Mouse (Mus musculus) hindbrain, embryonic 12.5 days (tissue): ENCODE data around the gene Msx3. TPM values are rescaled to one million over a fixed set of nuclear protein-coding genes. Genes with fewer than 3 reads are reported as not detected.

Source experiments
- ATAC-seq: fragments of 200-750 bp; cut with Nextera tagmentation; 2 replicates; pipeline ENCODE4 v1.8.0; 2017; ENCODE audit warnings: moderate TSS enrichment; ENCODE audit not compliant: low FRiP score
- H3K27ac ChIP-seq: fragments of 300-500 bp; sonication (generic); 2 replicates; pipeline ENCODE4 v1.5.1; 2016; ENCODE audit warnings: mild to moderate bottlenecking
- H3K27me3 ChIP-seq: fragments of 300-500 bp; sonication (generic); 2 replicates; pipeline ENCODE4 v1.6.1; 2016; ENCODE audit warnings: mild to moderate bottlenecking
- H3K36me3 ChIP-seq: fragments of 300-500 bp; sonication (generic); 2 replicates; pipeline ENCODE4 v1.6.1; 2016; ENCODE audit warnings: mild to moderate bottlenecking
- H3K4me1 ChIP-seq: fragments of 300-500 bp; sonication (generic); 2 replicates; pipeline ENCODE4 v1.6.1; 2016
- H3K4me2 ChIP-seq: fragments of 300-500 bp; sonication (generic); replicated peaks from 2 replicates; pipeline ENCODE4 v1.6.1; 2016; ENCODE audit warnings: mild to moderate bottlenecking
- H3K4me3 ChIP-seq: fragments of 300-500 bp; sonication (generic); 2 replicates; pipeline ENCODE4 v1.5.1; 2016; ENCODE audit warnings: mild to moderate bottlenecking
- H3K9ac ChIP-seq: fragments of 300-500 bp; sonication (generic); 2 replicates; pipeline ENCODE4 v1.6.1; 2016; ENCODE audit warnings: mild to moderate bottlenecking, moderate library complexity
- H3K9me3 ChIP-seq: fragments of 300-500 bp; sonication (generic); replicated peaks from 2 replicates; pipeline ENCODE4 v1.6.1; 2016; ENCODE audit warnings: mild to moderate bottlenecking
- WGBS: fragments of 180-500 bp; shearing (Covaris S2); methylation state at CpG from one replicate; pipeline ENCODE4 v1.1.7; 2016; 5-methylcytosine and 5-hydroxymethylcytosine counted together
- polyA plus RNA-seq: library from polyadenylated mRNA; unstranded; fragments of >200 nt; fragmentation: Nextera tagmentation; extraction: Ambion mirVana; gene quantifications from 2 replicates; pipeline ENCODE4 v1.2.1, GENCODE M21; 2016

Msx3 gene
- polyA plus RNA-seq, 1 experiment from 2014 or later: 69.1 TPM

GRCm38 (mm10) chr7:140077698-140078097 is 28.8 kb upstream of the Msx3 start:
- Histone ChIP-seq H3K27me3 (peaks cover 21% of the 10 kb centered on the region), H3K4me1 (peaks cover 29% of the 10 kb centered on the region), H3K4me2 (no peak overlapping the region), H3K4me3 (no peak overlapping the region), H3K9me3 (no peaks in the 10 kb centered on the region), H3K36me3 (no peaks in the 10 kb centered on the region), H3K9ac (no peak overlapping the region), H3K27ac (no peak overlapping the region)
- 82% methylated on average over 6 of the region's 6 CpGs for WGBS
- no peak for ATAC-seq

- Histone ChIP-seq H3K9me3 (no peaks in the 10 kb centered on the region), H3K4me3 (peak overlapping the region; percentile 10; the same call in 1 of the 2 replicates), H3K27ac (no peak overlapping the region), H3K27me3 (peaks cover 22% of the 10 kb centered on the region), H3K4me2 (peak overlapping the region; percentile 43), H3K4me1 (0 out of 2 replicates have a peak, but pooled peaks cover 1% of the 10 kb centered on the region), H3K9ac (0 out of 2 replicates have a peak overlapping the region, but pooled peaks have one; percentile 35), H3K36me3 (no peaks in the 10 kb centered on the region)
- WGBS: 35% methylated on average over 33 of the region's 39 CpGs
- ATAC-seq: no peak
These were observed 21.3 kb upstream of the Msx3 start for GRCm38 (mm10) chr7:140070042-140070711.

DNA sequence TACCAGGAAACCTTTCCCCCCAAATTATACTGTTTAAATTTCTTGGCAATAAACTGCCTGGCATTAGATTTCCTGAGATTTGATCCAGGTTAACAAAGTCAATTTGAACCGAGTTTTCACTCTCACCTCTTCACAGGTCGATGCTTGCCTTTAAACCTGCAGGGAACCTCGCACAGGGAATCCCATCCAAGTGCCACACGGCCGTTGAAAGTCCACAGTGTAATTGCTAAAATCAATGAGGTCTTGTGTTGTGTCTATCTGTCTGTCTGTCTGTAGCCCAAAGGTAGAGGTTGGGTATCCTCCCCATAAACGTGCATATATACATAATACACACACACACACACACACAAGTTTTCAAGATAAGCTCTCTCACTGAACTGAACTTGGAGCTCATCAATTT is 18.5 kb upstream of the Msx3 start:
- Histone ChIP-seq H3K27me3 (peaks cover 39% of the 10 kb centered on the region), H3K4me1 (0 out of 2 replicates have a peak, but pooled peaks cover 2% of the 10 kb centered on the region), H3K9me3 (no peaks in the 10 kb centered on the region), H3K4me2 (no peak overlapping the region), H3K4me3 (no peak overlapping the region), H3K36me3 (no peaks in the 10 kb centered on the region), H3K9ac (no peak overlapping the region), H3K27ac (no peak overlapping the region)
- no peak for ATAC-seq
- 75% methylated on average over 6 of the region's 6 CpGs for WGBS

GRCm38 (mm10) chr7:140063092-140063491 is 14.2 kb upstream of the Msx3 start:
- Histone ChIP-seq H3K4me2 (no peak overlapping the region), H3K9ac (no peak overlapping the region), H3K27me3 (peaks cover 66% of the 10 kb centered on the region), H3K27ac (no peak overlapping the region), H3K4me1 (peaks cover 42% of the 10 kb centered on the region), H3K36me3 (no peaks in the 10 kb centered on the region), H3K9me3 (no peaks in the 10 kb centered on the region), H3K4me3 (no peak overlapping the region)
- ATAC-seq: no peak
- 14% methylated on average over 7 of the region's 7 CpGs for WGBS

DNA sequence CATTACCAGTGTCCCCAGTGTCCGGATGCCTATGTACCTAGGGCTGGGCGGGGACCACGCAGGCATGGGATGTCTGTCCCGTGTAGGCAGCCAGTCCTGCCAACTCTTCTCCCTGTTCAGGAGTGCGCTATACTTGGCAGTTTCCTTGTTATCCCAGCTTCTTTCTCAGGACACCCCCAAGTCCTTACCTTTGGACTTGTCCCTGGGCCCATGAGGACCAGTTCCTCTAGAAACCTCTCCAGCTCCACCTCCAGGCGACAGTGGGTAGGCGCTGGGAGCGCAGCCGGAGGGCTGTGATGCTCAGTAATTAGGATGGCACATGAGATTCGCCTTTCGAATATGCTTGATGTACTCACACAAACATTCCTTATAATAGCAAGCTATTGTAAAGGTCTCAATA is 13.4 kb upstream of the Msx3 start:
- no peaks in the 10 kb centered on the region for H3K36me3 ChIP-seq
- H3K9me3 ChIP-seq: no peaks in the 10 kb centered on the region
- no peak overlapping the region for H3K9ac ChIP-seq
- no peak overlapping the region for H3K4me3 ChIP-seq
- no peak overlapping the region for H3K4me2 ChIP-seq
- 9% methylated on average over 11 of the region's 11 CpGs for WGBS
- ATAC-seq: 0 out of 2 replicates have a peak, but pooled peaks have one; percentile 3
- 0 out of 2 replicates have a peak overlapping the region, but pooled peaks have one; percentile 62 for H3K27ac ChIP-seq
- peaks cover 67% of the 10 kb centered on the region for H3K27me3 ChIP-seq
- peaks cover 48% of the 10 kb centered on the region for H3K4me1 ChIP-seq

DNA sequence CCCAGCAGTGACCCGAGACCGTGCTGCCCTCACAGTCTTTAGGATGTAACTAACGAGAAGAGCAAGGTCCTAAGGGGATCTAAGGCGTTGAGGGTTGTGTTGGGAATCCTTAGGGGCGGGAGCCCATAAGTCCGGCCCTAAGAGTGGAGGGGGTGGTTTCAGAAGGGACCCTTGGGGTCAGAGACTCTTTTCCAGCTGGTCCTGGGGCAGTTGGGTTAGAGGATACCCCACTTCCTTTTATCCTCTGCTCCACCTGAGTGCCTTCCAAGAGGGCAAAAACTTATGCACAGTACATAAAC is 12.9 kb upstream of the Msx3 start:
- H3K4me1 ChIP-seq: peaks cover 53% of the 10 kb centered on the region
- H3K36me3 ChIP-seq: no peaks in the 10 kb centered on the region
- no peak; the same call in 1 of the 2 replicates for ATAC-seq
- 0% methylated on average over 6 of the region's 6 CpGs for WGBS
- no peaks in the 10 kb centered on the region for H3K9me3 ChIP-seq
- peak overlapping the region; percentile 69 for H3K4me2 ChIP-seq
- H3K9ac ChIP-seq: peak overlapping the region; percentile 65; the same call in 1 of the 2 replicates
- peak overlapping the region; percentile 62 for H3K27ac ChIP-seq
- peak overlapping the region; percentile 30; the same call in 1 of the 2 replicates for H3K4me3 ChIP-seq
- H3K27me3 ChIP-seq: peaks cover 71% of the 10 kb centered on the region

GRCm38 (mm10) chr7:140060936-140061831 is 12.3 kb upstream of the Msx3 start:
- Histone ChIP-seq H3K27me3 (peaks cover 71% of the 10 kb centered on the region), H3K4me3 (peak overlapping the region; percentile 30), H3K36me3 (no peaks in the 10 kb centered on the region), H3K4me2 (peak overlapping the region; percentile 69), H3K9ac (peak overlapping the region; percentile 65), H3K9me3 (no peaks in the 10 kb centered on the region), H3K27ac (peak overlapping the region; percentile 62), H3K4me1 (peaks cover 57% of the 10 kb centered on the region)
- peak; percentile 71 for ATAC-seq
- WGBS: under 1% methylated on average over 46 of the region's 47 CpGs

- Histone ChIP-seq H3K27me3 (peaks cover 60% of the 10 kb centered on the region), H3K27ac (peak overlapping the region; percentile 35; the same call in 1 of the 2 replicates), H3K9me3 (no peaks in the 10 kb centered on the region), H3K9ac (no peak overlapping the region), H3K4me2 (0 out of 2 replicates have a peak overlapping the region, but pooled peaks have one; percentile 69), H3K36me3 (no peaks in the 10 kb centered on the region), H3K4me1 (peaks cover 55% of the 10 kb centered on the region), H3K4me3 (no peak overlapping the region)
- WGBS: 17% methylated on average over 4 of the region's 4 CpGs
- ATAC-seq: no peak
These were observed 10.7 kb upstream of the Msx3 start for GRCm38 (mm10) chr7:140059601-140060000.

GRCm38 (mm10) chr7:140058528-140058927 is 9.6 kb upstream of the Msx3 start:
- Histone ChIP-seq H3K27ac (peak overlapping the region; percentile 93), H3K9ac (peak overlapping the region; percentile 71), H3K36me3 (no peaks in the 10 kb centered on the region), H3K4me1 (peaks cover 55% of the 10 kb centered on the region), H3K9me3 (no peaks in the 10 kb centered on the region), H3K27me3 (peaks cover 52% of the 10 kb centered on the region), H3K4me3 (peak overlapping the region; percentile 39), H3K4me2 (peak overlapping the region; percentile 58)
- no peak for ATAC-seq
- 10% methylated on average over 7 of the region's 7 CpGs for WGBS

GRCm38 (mm10) chr7:140057413-140058407 is 8.8 kb upstream of the Msx3 start:
- Histone ChIP-seq H3K9me3 (no peaks in the 10 kb centered on the region), H3K9ac (peak overlapping the region; percentile 71), H3K36me3 (no peaks in the 10 kb centered on the region), H3K27ac (peak overlapping the region; percentile 93), H3K4me3 (peak overlapping the region; percentile 39), H3K27me3 (peaks cover 53% of the 10 kb centered on the region), H3K4me1 (peaks cover 55% of the 10 kb centered on the region), H3K4me2 (peak overlapping the region; percentile 58)
- 3% methylated on average over 53 of the region's 53 CpGs for WGBS
- ATAC-seq: peak; percentile 78

DNA sequence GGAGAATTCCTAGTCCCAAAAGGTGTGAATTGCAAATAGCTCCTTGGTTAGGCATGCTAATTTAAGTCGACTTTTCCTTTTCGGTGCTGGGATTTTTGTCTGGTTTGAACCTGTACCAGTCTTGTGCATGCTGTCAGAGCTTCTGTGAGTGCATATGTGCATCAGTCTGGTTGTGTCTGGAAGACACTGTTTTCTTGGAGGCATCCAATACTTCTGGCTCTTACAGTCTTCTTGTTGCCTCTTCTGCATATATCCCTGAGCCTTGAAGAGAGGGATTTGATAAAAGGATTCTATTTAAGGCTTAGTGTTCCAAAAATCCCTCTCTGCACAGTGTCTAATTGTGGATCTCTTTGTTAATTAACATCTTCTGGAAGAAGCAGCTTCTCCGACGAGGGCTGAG is 5.2 kb upstream of the Msx3 start:
- H3K27ac ChIP-seq: no peak overlapping the region
- no peak overlapping the region for H3K9ac ChIP-seq
- peaks cover 56% of the 10 kb centered on the region for H3K27me3 ChIP-seq
- H3K4me1 ChIP-seq: peaks cover 37% of the 10 kb centered on the region
- no peak overlapping the region for H3K4me2 ChIP-seq
- no peaks in the 10 kb centered on the region for H3K36me3 ChIP-seq
- no peak overlapping the region for H3K4me3 ChIP-seq
- no peak for ATAC-seq
- WGBS: 89% methylated on average over 4 of the region's 4 CpGs
- no peaks in the 10 kb centered on the region for H3K9me3 ChIP-seq
